Mouse (Mus musculus) liver, embryonic 14.5 days (tissue): ENCODE results near the gene S100pbp. TPM values are rescaled to one million over a fixed set of nuclear protein-coding genes. Genes with fewer than 3 reads are reported as not detected.

Experiments
- ATAC-seq: fragments of 200-750 bp; cut with Nextera tagmentation; 2 replicates; pipeline ENCODE4 v1.8.0; 2017; ENCODE audit warnings: moderate number of reproducible peaks, mild to moderate bottlenecking, moderate library complexity; ENCODE audit not compliant: insufficient read depth
- DNase-seq, 3 experiments: peaks; one replicate each; pipeline ENCODE4 v3.0.0-alpha.2; 2012 to 2013; ENCODE audit warnings: low read depth in 3 of 3, low spot score in 3 of 3
- H3K27ac ChIP-seq: fragments of 300-500 bp; sonication (generic); 2 replicates; pipeline ENCODE4 v1.5.1; 2014; ENCODE audit warnings: moderate library complexity, mild to moderate bottlenecking, control low read depth, inconsistent platforms
- H3K27me3 ChIP-seq: fragments of 300-500 bp; sonication (generic); 2 replicates; pipeline ENCODE4 v1.6.1; 2014; ENCODE audit warnings: mild to moderate bottlenecking, low read length, moderate library complexity; ENCODE audit not compliant: control insufficient read depth, insufficient read depth
- H3K36me3 ChIP-seq: fragments of 300-500 bp; sonication (generic); replicated peaks from 2 replicates; pipeline ENCODE4 v1.6.1; 2014; ENCODE audit warnings: low read depth; ENCODE audit not compliant: control insufficient read depth, insufficient read depth
- H3K4me1 ChIP-seq, 2 experiments: fragments of 200-500 bp in 1 of 2; fragments of 300-500 bp in 1 of 2; sonication (generic) in 1 of 2; replicated peaks; 2 replicates each; pipeline ENCODE4 v1.6.1; 2012 to 2014; ENCODE audit warnings: antibody characterized with exemption in 1 of 2, inconsistent platforms in 1 of 2, low read length in 1 of 2; ENCODE audit not compliant: control insufficient read depth in 2 of 2, insufficient read depth in 2 of 2
- H3K4me2 ChIP-seq: fragments of 300-500 bp; sonication (generic); 2 replicates; pipeline ENCODE4 v1.6.1; 2014; ENCODE audit warnings: low read depth, mild to moderate bottlenecking, control low read depth, moderate library complexity
- H3K4me3 ChIP-seq, 2 experiments: fragments of 200-500 bp in 1 of 2; fragments of 300-500 bp in 1 of 2; sonication (generic) in 1 of 2; 2 replicates each; pipeline ENCODE4 v1.5.1; 2012 to 2014; ENCODE audit warnings: low read depth in 2 of 2, low read length in 2 of 2, mild to moderate bottlenecking in 2 of 2, control low read depth in 1 of 2, inconsistent platforms in 1 of 2, moderate library complexity in 1 of 2; ENCODE audit not compliant: insufficient read depth in 1 of 2
- H3K9ac ChIP-seq: fragments of 300-500 bp; sonication (generic); replicated peaks from 2 replicates; pipeline ENCODE4 v1.6.1; 2014; ENCODE audit warnings: mild to moderate bottlenecking, control low read depth, moderate library complexity
- H3K9me3 ChIP-seq: fragments of 300-500 bp; sonication (generic); 2 replicates; pipeline ENCODE4 v1.6.1; 2016; ENCODE audit warnings: low read length, mixed read lengths; ENCODE audit not compliant: control insufficient read depth
- CTCF ChIP-seq: IDR thresholded peaks from 2 replicates; pipeline ENCODE4 v1.5.1; 2016; ENCODE audit warnings: antibody characterized with exemption, low read depth, control low read depth
- EP300 ChIP-seq: IDR thresholded peaks from 2 replicates; pipeline ENCODE4 v1.6.1; 2016; ENCODE audit warnings: antibody characterized with exemption, low read depth
- WGBS: fragments of 180-500 bp; shearing (Covaris S2); extraction: QIAGEN DNeasy Blood & Tissue Kit; methylation state at CpG from one replicate; pipeline ENCODE4 v1.1.7; 2014; ENCODE audit not compliant: insufficient replicate concordance; 5-methylcytosine and 5-hydroxymethylcytosine counted together
- polyA plus RNA-seq, 2 experiments: library from polyadenylated mRNA; depleted of rRNA in 1 of 2; stranded (reverse) in 1 of 2; unstranded in 1 of 2; fragments of >200 nt; fragmentation: Nextera tagmentation in 1 of 2; extraction: Ambion mirVana in 1 of 2; gene quantifications; 2 replicates each; pipeline versions ENCODE4 v1.2.1 to v1.2.3; 2012 to 2014

S100pbp gene
- polyA plus RNA-seq, 2 experiments = 4.8 to 12.5 TPM

DNA sequence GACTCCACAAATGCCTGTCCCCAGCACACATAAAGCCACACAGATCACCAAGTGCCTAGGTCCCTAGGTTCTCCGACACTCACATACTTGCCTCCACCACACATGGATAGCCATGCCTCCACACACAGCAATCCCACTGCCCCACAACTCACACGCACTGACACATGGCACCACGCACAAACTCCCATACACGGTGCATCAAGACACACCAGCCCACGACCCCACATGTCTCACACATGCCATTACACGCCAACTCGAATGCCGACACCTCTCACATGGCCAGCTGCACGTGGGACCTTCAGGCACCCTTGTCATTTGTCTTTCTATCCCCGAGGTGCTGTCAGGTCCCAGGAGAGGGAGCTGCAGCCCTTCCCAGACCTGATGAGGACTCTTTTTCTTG, 69.8 kb downstream of the S100pbp start:
- Histone ChIP-seq H3K9ac (no peak overlapping the region), H3K4me2 (no peak overlapping the region), H3K9me3 (no peaks in the 10 kb centered on the region), H3K27ac (no peak overlapping the region), H3K4me1 (no peaks in the 10 kb centered on the region), H3K36me3 (no peaks in the 10 kb centered on the region), H3K4me3 (no peak overlapping the region), H3K27me3 (peaks cover 36% of the 10 kb centered on the region)
- WGBS = 59% methylated on average over 10 of the region's 10 CpGs
- no peak for ATAC-seq
- no peak for TF ChIP-seq EP300
- 0 out of 2 replicates have a peak, but pooled peaks have one; percentile 1 for TF ChIP-seq CTCF
- no peak for DNase-seq

GRCm38 (mm10) chr4:129117720-129118510, 71.6 kb downstream of the S100pbp start:
- Histone ChIP-seq H3K27me3 (peaks cover 28% of the 10 kb centered on the region), H3K4me1 (no peaks in the 10 kb centered on the region), H3K4me3 (no peak overlapping the region), H3K36me3 (no peaks in the 10 kb centered on the region), H3K27ac (no peak overlapping the region), H3K9me3 (no peaks in the 10 kb centered on the region), H3K4me2 (no peak overlapping the region), H3K9ac (no peak overlapping the region)
- no peak for TF ChIP-seq CTCF
- TF ChIP-seq EP300 = no peak
- WGBS = 72% methylated on average over 14 of the region's 14 CpGs
- ATAC-seq (no peak), DNase-seq (no peak)

- Histone ChIP-seq H3K36me3 (no peaks in the 10 kb centered on the region), H3K27ac (no peak overlapping the region), H3K9me3 (no peaks in the 10 kb centered on the region), H3K4me2 (no peak overlapping the region), H3K9ac (no peak overlapping the region), H3K27me3 (peaks cover 18% of the 10 kb centered on the region), H3K4me1 (no peaks in the 10 kb centered on the region), H3K4me3 (no peak overlapping the region)
- WGBS = 71% methylated on average over 8 of the region's 8 CpGs
- TF ChIP-seq EP300 (no peak), CTCF (no peak)
- DNase-seq = no peak
- no peak for ATAC-seq
Observed at GRCm38 (mm10) chr4:129116703-129117102, 72.8 kb downstream of the S100pbp start.

- H3K27ac ChIP-seq = no peak overlapping the region
- peak; percentile 63 to 66 (median 66) for DNase-seq
- TF ChIP-seq EP300 (no peak), CTCF (peak; percentile 99)
- WGBS = 22% methylated on average over 28 of the region's 28 CpGs
- no peaks in the 10 kb centered on the region for H3K9me3 ChIP-seq
- H3K4me1 ChIP-seq = no peaks in the 10 kb centered on the region
- peaks cover 2% of the 10 kb centered on the region; the same call in 1 of the 2 replicates for H3K27me3 ChIP-seq
- H3K4me3 ChIP-seq = no peak overlapping the region
- H3K9ac ChIP-seq = no peak overlapping the region
- peak; percentile 57 for ATAC-seq
- no peaks in the 10 kb centered on the region for H3K36me3 ChIP-seq
- H3K4me2 ChIP-seq = no peak overlapping the region
Observed at GRCm38 (mm10) chr4:129113083-129113988, 76.2 kb downstream of the S100pbp start.

GRCm38 (mm10) chr4:129112231-129112630, 77.3 kb downstream of the S100pbp start:
- 64% methylated on average over 13 of the region's 13 CpGs for whole genome bisulfite sequencing
- H3K36me3 ChIP-seq = no peaks in the 10 kb centered on the region
- no peak overlapping the region for H3K9ac ChIP-seq
- H3K4me1 ChIP-seq = no peaks in the 10 kb centered on the region
- no peak overlapping the region for H3K4me3 ChIP-seq
- ATAC-seq (no peak), DNase-seq (no peak)
- H3K9me3 ChIP-seq = no peaks in the 10 kb centered on the region
- no peak overlapping the region for H3K4me2 ChIP-seq
- H3K27me3 ChIP-seq = peaks cover 2% of the 10 kb centered on the region; the same call in 1 of the 2 replicates
- no peak overlapping the region for H3K27ac ChIP-seq
- TF ChIP-seq EP300 (no peak), CTCF (no peak)
